Mouse (Mus musculus) liver, embryonic 16.5 days (tissue): ENCODE measurements around the gene Gm20716. TPM values are rescaled to one million over a fixed set of nuclear protein-coding genes. Genes with fewer than 3 reads are reported as not detected.

Source experiments
- ATAC-seq: fragments of 200-750 bp; cut with Nextera tagmentation; 2 replicates; pipeline ENCODE4 v1.8.0; 2017; ENCODE audit warnings: low read depth, mild to moderate bottlenecking, moderate number of reproducible peaks, moderate library complexity
- H3K27ac ChIP-seq: fragments of 300-500 bp; sonication (generic); 2 replicates; pipeline ENCODE4 v1.5.1; 2014; ENCODE audit warnings: mild to moderate bottlenecking, low read length
- H3K27me3 ChIP-seq: fragments of 300-500 bp; sonication (generic); 2 replicates; pipeline ENCODE4 v1.6.1; 2014; ENCODE audit warnings: low read depth, low read length, mixed read lengths; ENCODE audit not compliant: control insufficient read depth, insufficient read depth
- H3K36me3 ChIP-seq: fragments of 300-500 bp; sonication (generic); 2 replicates; pipeline ENCODE4 v1.6.1; 2014; ENCODE audit warnings: mild to moderate bottlenecking; ENCODE audit not compliant: control insufficient read depth, insufficient read depth
- H3K4me1 ChIP-seq: fragments of 300-500 bp; sonication (generic); 2 replicates; pipeline ENCODE4 v1.6.1; 2014; ENCODE audit warnings: low read depth, low read length, mixed read lengths; ENCODE audit not compliant: control insufficient read depth
- H3K4me2 ChIP-seq: fragments of 300-500 bp; sonication (generic); 2 replicates; pipeline ENCODE4 v1.6.1; 2014; ENCODE audit warnings: low read depth, low read length, mixed read lengths
- H3K4me3 ChIP-seq: fragments of 300-500 bp; sonication (generic); 2 replicates; pipeline ENCODE4 v1.5.1; 2014; ENCODE audit warnings: low read depth, mild to moderate bottlenecking, low read length
- H3K9ac ChIP-seq: fragments of 300-500 bp; sonication (generic); 2 replicates; pipeline ENCODE4 v1.6.1; 2014; ENCODE audit warnings: low read depth, low read length
- H3K9me3 ChIP-seq: fragments of 300-500 bp; sonication (generic); replicated peaks from 2 replicates; pipeline ENCODE4 v1.6.1; 2016; ENCODE audit warnings: low read length; ENCODE audit not compliant: control insufficient read depth
- WGBS: fragments of 180-500 bp; shearing (Covaris S2); extraction: QIAGEN DNeasy Blood & Tissue Kit; methylation state at CpG from one replicate; pipeline ENCODE4 v1.1.7; 2014; ENCODE audit not compliant: insufficient replicate concordance; 5-methylcytosine and 5-hydroxymethylcytosine counted together
- polyA plus RNA-seq: library from polyadenylated mRNA; unstranded; fragments of >200 nt; fragmentation: Nextera tagmentation; extraction: Ambion mirVana; gene quantifications from 2 replicates; pipeline ENCODE4 v1.2.1, GENCODE M21; 2015

Gene Gm20716
- polyA plus RNA-seq, 1 experiment from 2014 or later = 3.8 TPM

DNA sequence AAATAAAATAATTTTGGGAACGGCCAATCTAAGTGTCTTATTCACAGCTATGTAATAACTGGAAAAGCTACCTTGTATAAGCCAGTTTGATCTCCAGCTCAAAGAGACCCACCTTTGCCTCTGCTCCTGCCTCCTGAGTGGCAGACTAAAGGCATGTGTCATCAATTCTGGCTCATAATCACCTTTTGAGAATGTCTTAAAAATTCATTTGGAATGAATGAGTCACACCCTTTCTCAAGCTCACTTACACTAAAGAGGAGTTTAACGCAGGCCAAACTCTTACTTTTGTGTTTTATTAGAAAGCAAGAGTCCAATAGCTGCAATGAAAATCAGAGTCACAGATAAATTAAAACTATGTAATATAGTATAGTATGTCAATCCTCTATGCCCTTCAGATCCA lies 38.3 kb downstream of the Gm20716 start:
- peaks cover 8% of the 10 kb centered on the region; the same call in 1 of the 2 replicates for H3K36me3 ChIP-seq

DNA sequence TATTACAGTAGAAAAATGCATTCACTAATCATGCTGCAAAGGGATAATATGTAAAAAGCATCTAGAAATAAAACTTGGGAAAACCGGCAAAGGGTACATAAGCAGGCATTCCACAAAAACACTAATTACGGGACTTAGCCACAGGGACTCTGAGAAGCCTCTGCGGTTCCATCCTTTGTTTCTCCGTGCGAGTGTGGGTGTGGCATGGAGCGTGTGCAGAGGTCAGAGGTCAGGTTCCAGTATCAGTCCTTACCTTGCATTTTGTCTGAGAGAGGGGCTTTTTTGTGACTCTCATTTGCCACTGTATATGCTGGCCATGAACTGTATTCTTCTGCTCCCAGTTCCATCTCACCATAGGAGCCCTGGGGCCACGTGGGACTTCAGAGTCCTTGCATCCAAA lies 54.2 kb downstream of the Gm20716 start:
- Histone ChIP-seq H3K36me3 (peaks cover 4% of the 10 kb centered on the region; the same call in 1 of the 2 replicates), H3K4me1 (peaks cover 10% of the 10 kb centered on the region), H3K4me3 (no peak overlapping the region), H3K27ac (no peak overlapping the region), H3K4me2 (no peak overlapping the region), H3K9ac (no peak overlapping the region), H3K9me3 (no peaks in the 10 kb centered on the region), H3K27me3 (no peaks in the 10 kb centered on the region)
- 68% methylated on average over 7 of the region's 7 CpGs for WGBS
- no peak for ATAC-seq

More for the DNA sequence above, 38.3 kb downstream of the Gm20716 start:
- H3K4me3 ChIP-seq = no peak overlapping the region
- peaks cover 13% of the 10 kb centered on the region for H3K4me1 ChIP-seq
- H3K27ac ChIP-seq = no peak overlapping the region
- no peak overlapping the region for H3K9ac ChIP-seq
- no peaks in the 10 kb centered on the region for H3K9me3 ChIP-seq
- H3K4me2 ChIP-seq = no peak overlapping the region
- WGBS = 93% methylated on average over 2 of the region's 2 CpGs
- no peak for ATAC-seq
- no peaks in the 10 kb centered on the region for H3K27me3 ChIP-seq

DNA sequence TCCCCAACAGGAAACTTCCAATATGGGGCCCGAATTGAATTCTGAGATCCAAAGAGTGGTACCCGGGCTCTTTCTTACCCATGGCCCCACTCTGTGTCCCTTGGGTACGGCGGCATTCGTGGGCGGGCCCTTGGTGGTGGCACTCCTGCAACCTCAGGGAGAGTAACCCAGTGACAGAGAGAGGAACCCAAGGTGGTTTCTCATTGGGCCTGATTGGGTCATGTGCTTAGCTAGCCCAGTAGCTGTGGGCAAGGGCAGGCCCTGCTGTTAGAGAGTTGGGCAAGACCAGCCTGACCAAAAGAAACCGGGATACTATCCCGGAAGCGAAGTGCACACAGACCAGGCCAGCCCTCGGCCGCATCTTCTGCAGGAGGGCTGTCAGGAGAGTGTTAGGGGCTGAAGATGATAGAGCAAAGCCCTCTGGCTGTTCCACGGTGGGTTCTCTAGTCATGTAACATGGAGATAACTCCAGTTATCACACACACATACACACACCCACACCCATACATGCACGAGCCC lies 59.9 kb downstream of the Gm20716 start:
- Histone ChIP-seq H3K4me2 (peak overlapping the region; percentile 83), H3K4me3 (peak overlapping the region; percentile 46), H3K9ac (peak overlapping the region; percentile 71), H3K9me3 (no peaks in the 10 kb centered on the region), H3K27ac (peak overlapping the region; percentile 87), H3K27me3 (no peaks in the 10 kb centered on the region), H3K4me1 (peaks cover 42% of the 10 kb centered on the region), H3K36me3 (no peaks in the 10 kb centered on the region)
- WGBS = 2% methylated on average over 13 of the region's 13 CpGs
- peak; percentile 89 for ATAC-seq

DNA sequence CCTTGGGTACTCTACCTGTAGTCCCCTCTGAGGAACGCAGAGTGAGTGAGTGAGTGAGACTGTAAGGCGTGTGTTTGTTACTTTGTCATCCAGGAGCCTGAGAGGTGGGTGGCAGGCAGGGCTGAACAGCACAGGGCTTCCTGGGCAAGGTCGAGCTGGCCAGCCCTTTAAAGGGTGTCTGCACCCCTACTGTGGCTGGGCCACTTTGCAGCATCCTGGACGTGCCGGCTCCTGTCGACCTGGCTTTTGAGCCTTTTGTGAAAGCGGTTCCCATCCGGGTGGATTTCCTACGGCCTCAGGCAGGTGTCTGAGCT lies 60.4 kb downstream of the Gm20716 start:
- H3K4me2 ChIP-seq = peak overlapping the region; percentile 83
- H3K27ac ChIP-seq = peak overlapping the region; percentile 87
- H3K9me3 ChIP-seq = no peaks in the 10 kb centered on the region
- peak overlapping the region; percentile 46 for H3K4me3 ChIP-seq
- no peaks in the 10 kb centered on the region for H3K27me3 ChIP-seq
- no peaks in the 10 kb centered on the region for H3K36me3 ChIP-seq
- 7% methylated on average over 9 of the region's 9 CpGs for WGBS
- H3K9ac ChIP-seq = peak overlapping the region; percentile 71
- peaks cover 42% of the 10 kb centered on the region for H3K4me1 ChIP-seq
- 0 out of 2 replicates have a peak, but pooled peaks have one; percentile 22 for ATAC-seq

DNA sequence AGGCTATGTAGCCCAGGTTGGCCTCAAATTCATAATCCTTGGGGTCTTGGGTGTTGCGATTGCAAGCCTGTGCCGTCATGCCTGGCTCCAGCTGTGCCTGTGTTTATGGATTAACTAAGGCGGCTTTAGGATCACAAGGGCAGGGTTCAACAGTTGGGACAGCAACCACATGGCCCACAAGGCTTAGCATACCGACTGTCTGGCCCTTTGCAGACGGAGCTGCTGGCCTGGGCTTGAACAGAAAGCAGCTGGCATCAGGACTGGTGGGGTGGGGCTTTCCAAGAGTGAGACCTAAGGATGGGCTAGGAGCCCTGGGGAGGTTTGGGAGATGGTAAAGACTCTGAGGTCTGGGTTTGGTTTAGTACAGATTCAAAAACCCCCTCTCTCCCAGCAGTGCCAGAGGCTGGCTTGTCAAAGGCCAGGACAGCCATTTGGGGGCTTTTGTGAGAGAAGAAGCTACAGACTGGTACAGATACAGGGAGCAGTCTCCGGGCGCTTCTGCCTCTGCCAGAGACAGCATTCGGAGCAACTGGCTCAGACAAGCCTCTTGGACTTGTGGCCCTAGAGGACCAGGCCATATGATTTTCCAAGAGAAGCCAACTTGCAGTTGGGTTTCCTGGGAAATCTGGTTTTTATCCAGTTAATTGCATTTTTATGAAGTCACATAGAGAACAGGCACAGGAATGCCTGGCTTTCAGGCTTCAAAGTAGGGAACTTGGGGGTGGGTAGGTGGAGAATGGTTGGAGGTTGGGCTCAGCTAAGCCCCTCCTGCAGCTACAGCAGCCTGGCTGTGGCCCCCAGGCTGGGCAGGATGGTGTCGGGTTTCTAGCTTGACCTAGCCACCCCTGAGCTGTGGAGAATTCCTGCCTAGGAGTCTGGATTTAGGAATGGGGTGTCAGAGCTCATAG lies 61.0 kb downstream of the Gm20716 start:
- Histone ChIP-seq H3K4me1 (peaks cover 42% of the 10 kb centered on the region), H3K4me2 (peak overlapping the region; percentile 83), H3K4me3 (peak overlapping the region; percentile 46), H3K27me3 (no peaks in the 10 kb centered on the region), H3K36me3 (no peaks in the 10 kb centered on the region), H3K9ac (peak overlapping the region; percentile 71), H3K9me3 (no peaks in the 10 kb centered on the region), H3K27ac (peak overlapping the region; percentile 87)
- 60% methylated on average over 9 of the region's 9 CpGs for WGBS
- no peak for ATAC-seq

DNA sequence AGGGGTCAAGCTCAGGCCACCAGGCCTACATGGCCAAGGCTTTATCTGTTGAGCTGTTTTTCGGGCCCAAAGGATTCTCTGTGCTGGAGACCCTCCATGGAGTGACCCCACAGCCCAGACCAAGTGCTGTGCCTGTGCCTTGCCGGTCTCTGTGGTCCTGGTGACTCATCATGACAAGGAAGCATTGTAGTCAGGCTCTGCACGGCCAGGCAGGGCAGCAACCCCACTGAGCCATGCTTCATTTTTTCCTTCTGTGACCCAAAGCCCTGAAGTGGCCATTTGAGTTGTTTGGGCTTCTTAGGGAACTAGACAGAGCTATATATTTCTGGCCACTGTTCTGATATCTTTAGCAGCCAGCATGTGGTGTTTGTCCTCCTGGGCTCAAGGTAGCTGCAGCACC lies 62.4 kb downstream of the Gm20716 start:
- no peaks in the 10 kb centered on the region for H3K27me3 ChIP-seq
- ATAC-seq = no peak
- no peak overlapping the region for H3K9ac ChIP-seq
- 51% methylated on average over 3 of the region's 3 CpGs for WGBS
- H3K36me3 ChIP-seq = no peaks in the 10 kb centered on the region
- peaks cover 42% of the 10 kb centered on the region for H3K4me1 ChIP-seq
- no peak overlapping the region for H3K4me3 ChIP-seq
- H3K27ac ChIP-seq = no peak overlapping the region
- no peaks in the 10 kb centered on the region for H3K9me3 ChIP-seq
- no peak overlapping the region for H3K4me2 ChIP-seq

DNA sequence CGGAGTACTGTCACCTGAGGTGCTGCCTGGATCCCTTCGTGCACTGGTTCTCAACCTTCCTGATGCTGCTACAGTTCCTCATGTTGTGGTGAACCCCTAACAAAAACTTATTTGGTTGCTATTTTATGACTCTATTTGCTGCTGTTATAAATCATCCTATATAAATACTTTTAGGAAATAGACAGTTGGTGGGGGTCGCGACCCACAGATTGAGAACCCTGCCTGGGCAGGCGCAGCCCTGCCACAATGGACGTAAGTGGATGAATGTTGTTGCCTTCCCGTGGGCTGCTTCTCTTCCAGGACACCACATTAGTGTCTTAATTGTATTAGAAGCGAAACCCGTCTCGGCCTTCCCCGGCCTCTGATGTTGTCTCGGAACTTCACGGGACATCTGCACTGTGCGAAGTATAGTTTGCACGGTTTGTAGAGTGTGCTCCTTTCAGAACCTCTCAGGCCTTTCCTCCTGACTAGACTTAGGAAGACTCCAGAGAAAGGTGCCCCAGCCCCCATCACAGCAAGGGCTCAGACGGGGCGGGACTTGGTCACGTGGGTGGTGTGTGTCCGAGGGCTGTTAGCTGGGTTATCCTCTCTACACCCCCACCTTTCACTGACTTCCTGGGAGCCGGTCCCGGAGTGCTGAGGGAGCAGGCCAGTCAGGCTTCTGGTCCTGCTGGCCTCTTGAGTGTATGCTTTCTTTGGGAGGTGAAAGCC lies 63.3 kb downstream of the Gm20716 start:
- no peak overlapping the region for H3K9ac ChIP-seq
- no peak overlapping the region for H3K4me2 ChIP-seq
- no peak overlapping the region for H3K27ac ChIP-seq
- no peak for ATAC-seq
- peaks cover 39% of the 10 kb centered on the region for H3K4me1 ChIP-seq
- no peaks in the 10 kb centered on the region; the same call in 1 of the 2 replicates for H3K27me3 ChIP-seq
- H3K36me3 ChIP-seq = no peaks in the 10 kb centered on the region
- H3K9me3 ChIP-seq = no peaks in the 10 kb centered on the region
- 63% methylated on average over 21 of the region's 21 CpGs for WGBS
- no peak overlapping the region for H3K4me3 ChIP-seq

DNA sequence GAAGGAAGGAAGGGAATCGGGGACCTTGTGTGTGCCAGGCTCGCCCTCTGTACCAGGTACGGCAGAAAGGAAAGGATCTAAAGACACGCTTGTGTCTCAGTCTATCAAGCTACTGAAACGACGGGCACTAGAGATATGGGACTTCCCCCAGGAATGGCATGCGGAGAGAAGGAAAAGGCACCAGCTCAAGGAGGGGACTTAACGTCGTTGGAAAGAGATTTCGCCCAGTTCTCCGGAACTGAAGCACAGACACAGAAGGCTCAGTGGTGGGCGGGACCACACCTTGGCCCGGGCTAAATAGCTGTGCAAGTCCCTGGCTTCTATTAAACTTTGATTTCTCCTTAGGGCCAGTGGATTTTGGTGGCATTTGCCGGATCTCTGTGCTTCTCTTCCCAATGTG lies 68.2 kb downstream of the Gm20716 start:
- no peak for ATAC-seq
- H3K27me3 ChIP-seq = peaks cover 26% of the 10 kb centered on the region
- WGBS = 8% methylated on average over 14 of the region's 14 CpGs
- no peaks in the 10 kb centered on the region for H3K9me3 ChIP-seq
- no peak overlapping the region for H3K27ac ChIP-seq
- peak overlapping the region; percentile 25 for H3K4me3 ChIP-seq
- peaks cover 27% of the 10 kb centered on the region for H3K4me1 ChIP-seq
- H3K36me3 ChIP-seq = no peaks in the 10 kb centered on the region
- no peak overlapping the region; the same call in 1 of the 2 replicates for H3K9ac ChIP-seq
- peak overlapping the region; percentile 51 for H3K4me2 ChIP-seq
